Mouse (Mus musculus): Measurements from ENCODE around the gene Timp3. TPM values are rescaled to one million over a fixed set of nuclear protein-coding genes. Genes with fewer than 3 reads are reported as not detected.

Gene Timp3
- 34.5 and 40.4 TPM in 2 replicates for polyA plus RNA-seq (2012; rRNA removed)

DNA sequence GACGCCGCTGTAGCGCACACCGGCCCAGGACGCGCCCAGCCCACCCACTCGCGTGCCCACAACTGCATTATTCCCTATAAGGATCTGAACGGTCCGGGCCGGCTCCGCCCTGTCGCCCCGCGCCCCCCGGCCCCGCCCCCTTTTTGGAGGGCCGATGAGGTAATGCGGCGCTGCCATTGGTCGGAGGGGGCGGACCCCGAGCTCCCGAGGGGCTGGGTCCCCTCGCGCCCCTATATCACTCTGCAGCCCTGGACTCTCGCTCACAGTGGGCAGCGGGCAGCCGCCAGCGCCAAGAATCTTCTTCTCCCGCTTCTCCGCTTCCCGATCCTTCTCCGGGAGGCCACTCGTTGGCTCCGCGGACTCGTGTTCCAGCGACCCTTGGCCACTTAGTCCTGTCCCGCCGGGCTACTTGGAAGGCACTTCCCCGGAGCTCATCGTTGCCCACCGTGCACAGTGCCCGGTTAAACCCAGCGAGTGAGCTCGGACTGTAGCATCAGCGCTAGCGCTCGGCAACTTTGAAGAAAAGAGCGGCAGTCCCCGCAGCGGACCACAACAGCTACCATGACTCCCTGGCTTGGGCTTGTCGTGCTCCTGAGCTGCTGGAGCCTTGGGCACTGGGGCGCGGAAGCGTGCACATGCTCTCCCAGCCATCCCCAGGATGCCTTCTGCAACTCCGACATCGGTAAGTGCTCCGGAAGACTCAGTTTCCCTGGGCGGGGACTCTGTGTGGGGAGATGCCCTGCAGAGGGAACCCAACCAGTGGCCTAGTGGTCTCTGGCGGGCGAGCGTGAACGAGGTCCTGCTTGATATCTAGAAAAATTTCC, at the start of gene Timp3:
Gene Timp3 (plus strand): TSS at position 80 of the 824 bp plus-strand sequence.

Other genes starting within 250 kb of the Timp3 start
- 0.45 and 0.51 TPM in 2 replicates for gene Syn3, start 198.5 kb downstream of the Timp3 start, polyA plus RNA-seq (2012; rRNA removed)

All from stomach, adult 2 months (tissue).